Mouse (Mus musculus) fat pad, adult 2 months (tissue): ENCODE data around the gene Hcrt.

Experiments used
- DNase-seq: peaks from one replicate; pipeline ENCODE4 v3.0.0-alpha.2; 2011; ENCODE audit warnings: low read depth, low spot score; ENCODE audit errors: extremely low read depth

Hcrt gene

DNA sequence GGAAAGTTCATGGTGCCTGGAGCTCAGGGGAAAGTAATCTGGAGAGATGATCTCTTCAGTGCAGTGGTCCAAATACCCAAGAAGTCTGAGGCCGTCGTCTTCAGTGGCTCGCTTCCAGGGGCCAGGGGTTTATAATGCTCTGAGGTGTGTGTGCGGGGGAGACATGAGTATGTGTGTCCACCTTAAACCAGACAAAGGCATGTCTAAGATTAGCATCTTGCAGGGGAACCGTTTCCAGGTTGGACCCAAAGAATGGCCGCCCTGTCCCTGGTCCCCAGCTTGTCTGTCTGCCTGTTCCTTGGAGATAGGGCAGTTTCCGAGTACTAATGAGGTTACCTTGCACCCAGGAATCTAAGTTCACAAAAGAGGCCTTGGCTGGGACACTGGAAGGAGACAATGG, at the start of gene Hcrt:
Hcrt (minus strand) TSS at position 101 of the 400 bp plus-strand sequence.
- no peak for DNase-seq

DNA sequence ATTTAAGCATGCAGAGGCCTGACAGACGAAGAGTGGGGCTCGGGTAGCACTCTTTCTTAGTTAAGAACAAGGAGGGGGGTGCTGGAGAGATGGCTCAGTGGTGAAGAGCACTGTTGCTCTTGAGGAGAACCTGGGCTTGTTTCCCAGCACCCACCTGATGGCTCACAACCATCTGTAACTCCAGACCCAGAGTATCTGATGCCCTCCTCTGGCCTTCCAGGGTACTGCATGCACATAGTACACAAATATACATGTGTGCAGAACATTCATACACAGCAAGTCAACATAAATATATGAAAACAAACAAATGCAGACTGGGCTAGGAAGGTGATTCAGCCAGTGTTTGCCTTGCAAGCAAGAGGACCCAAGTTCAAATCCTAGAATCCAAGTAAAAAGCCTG, 48.4 kb upstream of the Hcrt start:
- DNase-seq: no peak

DNA sequence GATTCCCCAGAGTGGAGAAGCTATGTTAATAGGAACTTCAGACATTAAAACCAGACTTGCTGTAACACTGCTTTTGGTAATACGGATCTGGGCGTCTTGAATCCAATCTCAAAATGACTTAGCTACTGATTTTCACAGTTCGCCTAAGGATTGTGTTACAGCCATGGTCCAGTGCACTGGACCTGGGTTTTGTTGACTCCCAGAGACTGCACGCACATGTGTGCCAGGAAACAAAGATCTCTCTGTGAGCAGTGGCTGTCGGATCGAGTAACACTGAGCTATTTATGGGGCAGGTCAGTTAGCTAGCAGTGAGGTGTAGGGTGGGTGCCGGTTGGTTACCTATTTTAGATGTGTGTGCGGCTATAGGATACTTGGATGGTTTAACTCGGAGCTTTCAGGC, 47.8 kb upstream of the Hcrt start:
- DNase-seq: no peak

DNA sequence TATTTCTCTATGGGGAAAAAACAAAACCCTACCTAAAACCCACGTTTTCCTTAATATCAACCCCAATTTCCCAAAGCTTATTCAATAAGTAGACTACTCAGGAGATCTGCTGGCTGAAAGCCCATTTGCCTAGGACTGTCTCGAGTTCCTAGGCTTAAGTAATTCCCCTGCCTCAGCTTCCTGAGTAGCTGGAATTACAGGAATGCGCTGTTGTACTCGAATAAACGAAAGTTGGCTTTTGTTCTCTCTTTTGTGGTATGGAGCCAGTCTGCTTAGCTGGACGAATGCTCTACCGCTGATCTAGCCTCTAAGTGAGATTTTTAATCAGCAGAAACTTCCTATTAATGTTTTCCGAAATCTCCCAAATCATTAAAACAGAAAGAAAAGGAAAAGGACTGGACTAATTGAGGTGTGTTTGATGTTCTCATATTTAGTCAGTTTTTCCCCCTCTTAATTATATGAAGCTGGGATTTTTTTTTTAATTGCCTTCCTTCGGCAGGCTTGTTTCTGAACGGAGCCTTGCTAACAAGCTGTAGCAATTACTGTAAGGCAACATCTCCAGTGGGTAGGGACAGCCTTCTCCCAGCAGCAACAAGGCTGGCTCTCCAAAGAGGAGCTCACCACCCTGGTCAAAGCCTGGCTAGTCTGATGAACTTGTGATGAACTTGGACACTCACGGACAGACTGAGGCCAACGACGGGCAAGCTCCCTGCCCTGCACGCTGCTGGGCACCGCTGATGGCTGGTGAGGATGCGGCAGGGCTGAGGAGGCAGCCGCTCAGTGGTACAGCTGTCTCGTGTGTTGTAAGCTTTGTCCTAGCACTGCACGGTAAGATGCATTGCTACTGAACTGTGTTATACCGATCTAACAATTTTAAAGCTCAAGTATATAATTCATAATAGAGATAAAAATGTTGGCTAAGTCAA, 43.9 kb upstream of the Hcrt start:
- no peak for DNase-seq

DNA sequence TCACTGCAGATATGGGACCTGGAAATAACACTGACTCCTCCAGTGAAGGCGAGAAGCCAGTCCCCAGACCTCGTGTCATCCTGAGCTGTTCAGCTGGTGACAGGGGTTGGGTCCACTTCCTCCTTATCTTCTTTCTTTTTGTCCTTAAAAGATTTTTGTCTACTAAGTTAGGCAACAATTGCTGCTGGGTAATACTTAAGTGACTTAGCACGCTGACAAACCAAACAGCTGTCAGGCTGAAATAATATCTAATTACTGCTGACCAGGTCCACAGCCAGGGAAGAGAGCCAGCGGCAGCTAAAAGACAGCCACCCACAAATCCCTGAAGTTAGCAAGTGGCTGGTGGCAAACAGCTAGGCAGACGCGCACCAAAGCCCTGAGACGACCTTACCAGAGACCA, 42.8 kb upstream of the Hcrt start:
- no peak for DNase-seq

DNA sequence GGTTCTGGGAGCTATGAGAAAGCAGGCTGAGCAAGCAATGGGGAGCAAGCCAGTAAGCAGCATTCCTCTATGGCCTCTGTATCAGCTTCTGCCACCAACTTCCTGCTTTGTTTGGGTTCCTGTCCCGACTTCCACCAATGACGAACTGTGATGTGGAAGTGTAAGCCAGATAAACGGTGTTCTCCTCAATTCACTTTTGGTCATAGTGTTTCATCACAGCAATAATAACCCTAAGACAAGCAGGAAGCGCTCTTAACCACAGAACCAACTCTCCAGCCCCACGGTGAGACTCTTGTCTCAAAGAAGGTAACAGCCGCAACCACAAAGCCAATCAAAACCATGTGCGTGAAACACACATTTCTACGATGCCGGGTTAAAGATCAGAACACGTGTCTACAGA, 41.7 kb upstream of the Hcrt start:
- DNase-seq: no peak

DNA sequence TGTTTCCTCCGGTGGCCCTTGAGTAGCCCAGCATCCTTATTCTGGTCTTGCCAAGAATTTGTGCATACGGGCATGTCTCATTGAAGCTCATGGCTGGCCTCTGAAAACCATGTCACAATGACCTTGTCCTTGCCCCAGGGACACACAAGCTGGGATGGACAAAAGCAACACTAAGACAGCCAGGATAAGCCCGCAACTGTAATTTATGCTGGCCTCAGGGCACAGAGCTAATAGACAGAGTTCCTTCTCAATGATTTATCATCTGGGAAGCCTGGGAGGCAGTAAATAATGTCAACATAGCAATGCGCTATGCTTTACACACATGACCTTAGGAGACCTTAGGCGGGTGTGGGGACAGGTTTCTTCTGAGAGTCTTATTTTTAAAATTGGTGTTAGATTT, 36.7 kb upstream of the Hcrt start:
- peak; percentile 86 for DNase-seq

DNA sequence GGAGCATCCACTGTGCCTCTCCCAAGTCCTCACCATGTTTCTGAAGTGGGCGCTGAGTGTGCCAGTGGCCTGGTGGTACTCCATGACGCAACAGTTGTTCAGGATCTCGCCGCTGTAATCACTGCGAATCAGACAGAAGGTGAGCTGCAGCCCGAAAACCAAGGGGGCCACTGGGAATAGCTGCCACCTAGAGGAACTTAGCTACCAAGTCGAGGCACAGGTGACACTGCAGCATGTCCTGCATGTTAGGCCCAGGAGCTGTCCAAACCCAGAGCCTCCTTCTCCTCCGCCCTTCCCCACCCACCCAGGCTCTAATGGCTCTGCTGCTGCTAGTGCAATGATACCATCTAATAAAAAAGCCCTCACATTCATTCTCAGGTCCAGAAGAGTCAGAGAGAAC, 33.9 kb upstream of the Hcrt start:
- no peak for DNase-seq

DNA sequence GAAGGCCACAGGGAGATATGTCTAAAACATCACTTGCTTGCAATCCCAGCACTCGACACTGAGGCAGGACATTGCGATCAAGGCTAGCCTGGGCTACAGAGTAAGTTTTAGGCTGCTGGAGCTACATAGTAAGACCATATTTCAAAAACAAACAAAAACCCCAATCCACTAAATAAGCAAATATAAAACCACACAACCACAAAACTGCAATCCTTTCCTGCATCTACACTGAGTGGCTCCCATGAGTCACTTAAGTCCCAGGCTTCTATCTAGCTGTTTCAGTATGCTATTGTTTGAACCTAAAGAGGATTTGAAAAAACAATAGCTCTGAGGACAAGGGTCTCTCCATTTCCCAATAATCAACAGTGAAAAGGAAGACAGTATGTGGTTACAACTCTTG, 32.7 kb upstream of the Hcrt start:
- no peak for DNase-seq

DNA sequence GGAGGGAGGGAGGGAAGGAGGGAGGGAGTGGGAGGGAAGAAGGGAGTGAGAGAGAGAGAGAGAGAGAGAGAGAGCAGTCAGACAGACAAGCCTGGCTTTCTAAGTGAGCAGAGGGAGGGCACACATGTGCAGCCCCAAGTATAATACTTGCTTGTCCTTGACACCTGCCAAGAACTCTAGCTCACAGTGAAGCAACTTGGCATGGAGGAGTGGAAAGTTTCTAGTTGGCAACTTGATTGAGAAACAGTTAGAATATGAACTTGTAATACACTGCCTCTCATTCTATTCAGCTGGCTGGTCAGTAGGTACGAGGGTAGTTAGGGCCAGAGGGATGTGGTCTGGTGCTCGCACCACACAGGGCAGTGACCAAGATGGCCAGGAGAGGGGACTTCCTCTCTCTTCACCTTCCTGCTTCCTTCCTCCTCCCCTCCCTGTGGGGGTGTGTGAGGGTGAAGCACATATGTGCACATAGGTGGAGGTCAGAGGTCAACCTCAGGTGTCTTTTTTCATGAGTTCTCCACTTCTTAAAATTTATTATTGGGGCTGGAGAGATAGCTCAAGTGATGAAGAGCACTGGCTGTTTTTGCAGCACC, 28.8 kb upstream of the Hcrt start:
- peak; percentile 89 for DNase-seq

DNA sequence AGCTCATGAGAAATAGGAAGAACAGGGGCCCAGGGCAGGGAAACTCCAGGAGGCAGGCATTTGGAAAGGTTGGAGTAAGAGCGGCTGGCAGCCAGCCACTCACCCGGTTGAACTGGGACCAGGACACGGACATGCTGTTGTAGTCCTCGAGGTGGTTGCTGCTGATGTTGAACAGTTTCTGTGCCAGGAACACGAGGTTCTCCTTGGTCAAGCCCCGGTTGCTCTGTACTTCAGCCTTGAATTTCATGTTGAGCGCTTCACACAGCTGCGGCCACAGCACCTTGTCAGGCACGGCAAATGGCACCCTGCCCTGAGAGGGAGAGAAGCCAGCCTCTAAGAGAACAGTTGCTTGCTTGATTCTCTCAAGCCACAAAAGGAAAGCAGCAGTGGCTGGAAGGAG, 27.9 kb upstream of the Hcrt start:
- DNase-seq: peak; percentile 81

DNA sequence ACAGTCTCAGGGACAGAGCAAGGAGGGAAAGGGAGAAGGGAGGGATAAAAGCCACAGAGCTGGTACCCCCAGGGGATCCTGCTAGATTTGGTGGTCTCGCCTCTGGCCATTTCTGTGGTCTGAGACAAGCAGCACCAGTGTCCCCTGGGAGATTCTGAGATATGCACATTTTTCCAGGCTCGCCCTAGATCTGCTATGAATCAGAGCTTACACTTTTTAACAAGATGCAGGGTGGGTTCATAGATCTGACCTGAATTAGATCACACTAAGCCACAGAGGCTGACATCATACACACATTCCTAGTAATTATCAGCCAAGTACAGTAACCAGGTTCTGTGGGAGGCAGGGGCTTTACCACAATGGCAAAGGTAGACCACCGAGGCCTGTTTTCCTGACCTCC, 27.0 kb upstream of the Hcrt start:
- DNase-seq: no peak

DNA sequence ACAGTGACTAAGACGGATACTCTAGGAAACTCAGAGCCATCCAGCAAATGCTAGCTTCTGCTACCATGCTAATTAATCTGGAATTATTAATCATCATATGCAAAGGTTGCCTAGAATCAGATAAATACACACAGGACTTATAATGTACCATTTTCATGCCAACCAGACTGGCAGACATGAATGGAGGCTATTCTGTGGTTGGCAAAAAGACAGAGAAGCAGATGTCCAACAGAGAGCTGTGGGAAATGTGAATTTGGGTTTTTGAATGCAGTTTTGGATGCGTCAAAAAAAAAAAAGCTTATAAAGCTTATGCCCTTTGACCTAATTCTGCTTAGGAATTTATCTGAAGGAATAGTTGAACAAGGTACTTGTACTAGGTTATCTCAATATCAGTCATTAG, 23.0 kb upstream of the Hcrt start:
- no peak for DNase-seq

DNA sequence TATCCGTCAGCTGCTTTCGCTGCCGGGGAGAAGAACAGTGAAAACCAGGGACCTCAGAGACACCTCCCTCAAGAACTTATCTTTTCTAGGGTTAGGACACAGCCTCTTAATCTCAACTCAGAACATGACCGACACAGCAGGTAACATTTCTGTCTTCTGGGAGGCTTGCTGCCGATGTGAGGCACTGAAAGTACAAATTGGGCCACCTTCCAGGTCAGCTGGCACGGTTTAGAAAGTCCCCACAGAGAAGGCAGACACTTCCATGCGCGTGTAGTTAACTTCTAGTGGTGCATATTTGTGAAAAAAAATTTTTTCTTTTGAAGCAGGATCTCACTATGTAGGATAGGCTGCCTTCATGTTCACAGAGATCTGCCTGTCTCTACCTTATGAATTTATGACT, 21.6 kb upstream of the Hcrt start:
- DNase-seq: no peak

DNA sequence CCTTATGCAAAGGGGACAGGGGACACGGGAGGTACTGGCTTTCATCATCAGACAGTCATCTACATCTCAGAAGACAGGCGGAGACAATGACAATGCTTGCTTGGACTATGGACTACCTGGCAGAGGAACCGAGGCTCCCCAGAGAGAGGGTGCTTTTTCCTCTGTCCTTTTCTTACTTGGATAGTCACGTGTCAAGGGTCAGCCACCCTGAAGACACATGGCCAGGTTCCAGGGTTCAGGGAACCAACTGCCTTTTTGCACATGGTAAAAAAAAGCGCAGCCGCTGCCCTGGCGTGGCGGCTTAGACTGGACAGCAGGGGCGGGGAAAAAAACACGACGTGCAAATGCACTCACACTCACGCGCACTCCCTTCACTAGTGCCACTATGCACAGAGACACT, 19.8 kb upstream of the Hcrt start:
- DNase-seq: no peak

DNA sequence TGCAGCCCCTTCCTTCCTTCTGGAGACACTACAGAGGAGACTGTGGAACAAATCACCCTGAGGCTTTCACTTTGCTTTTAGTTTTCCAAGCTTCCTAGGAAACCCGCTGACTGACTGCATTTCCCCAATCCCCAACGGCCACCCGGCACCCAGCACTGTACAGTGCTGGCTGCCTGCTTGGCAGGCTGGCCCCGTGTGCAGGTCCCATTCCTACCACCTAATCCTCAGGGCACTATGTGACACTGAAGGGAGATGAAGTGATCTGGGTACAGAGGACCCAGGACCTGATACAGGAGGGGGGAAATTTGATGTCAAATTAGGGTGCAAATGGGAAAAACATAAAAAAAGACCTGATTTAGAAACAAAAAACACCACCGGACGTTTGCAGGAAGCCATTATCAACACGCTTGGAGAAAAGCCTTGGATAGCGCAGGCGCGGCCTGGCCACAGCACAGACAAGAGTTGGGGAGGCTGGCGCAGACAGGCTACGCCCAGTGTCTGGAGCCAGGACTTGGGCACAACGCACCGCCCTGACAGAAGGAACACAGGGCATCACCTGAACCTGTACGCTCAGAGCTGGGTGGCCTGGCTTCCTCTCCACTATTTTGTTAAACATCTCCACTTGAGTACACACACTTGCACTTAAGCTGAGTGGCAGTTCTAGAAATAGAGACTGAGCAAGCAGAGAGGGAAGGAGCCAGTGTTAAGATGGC, 19.2 kb upstream of the Hcrt start:
- no peak for DNase-seq

DNA sequence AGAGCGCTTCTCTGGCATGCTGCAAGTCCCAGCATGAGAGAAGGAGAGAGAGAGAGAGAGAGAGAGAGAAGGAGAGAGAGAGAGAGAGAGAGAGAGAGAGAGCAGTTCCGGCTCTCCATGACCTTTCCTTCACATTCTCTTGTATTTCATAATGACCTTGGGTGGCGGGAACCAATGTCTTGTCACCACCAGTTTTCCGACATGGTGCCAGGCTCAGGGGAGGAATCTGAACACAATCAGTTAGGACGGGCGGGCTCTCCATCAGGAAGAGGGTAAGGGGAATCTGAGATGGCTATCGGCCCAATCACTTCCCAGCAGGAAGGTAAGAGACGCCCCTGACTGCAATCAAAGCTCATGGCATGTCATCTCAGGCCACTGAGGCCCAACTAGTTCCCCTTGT, 17.5 kb upstream of the Hcrt start:
- no peak for DNase-seq

DNA sequence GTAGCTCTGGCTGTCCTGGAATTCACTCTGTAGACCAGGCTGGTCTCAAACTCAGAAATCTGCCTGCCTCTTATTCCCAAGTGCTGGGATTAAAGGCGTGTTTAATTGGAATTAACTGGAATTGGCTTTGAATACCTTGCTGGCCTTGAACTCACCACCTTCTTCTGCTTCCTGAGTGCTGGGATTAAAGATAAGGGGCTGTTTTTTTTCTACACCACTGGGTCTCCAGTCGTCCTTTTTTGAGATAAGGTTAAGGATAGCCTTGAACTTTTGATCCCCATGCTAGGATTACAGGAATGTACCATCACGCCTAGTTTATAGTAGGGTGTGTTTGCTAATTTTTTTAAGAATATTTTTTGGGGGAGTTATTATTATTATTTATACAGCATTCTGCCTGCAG, 15.3 kb upstream of the Hcrt start:
- DNase-seq: no peak

DNA sequence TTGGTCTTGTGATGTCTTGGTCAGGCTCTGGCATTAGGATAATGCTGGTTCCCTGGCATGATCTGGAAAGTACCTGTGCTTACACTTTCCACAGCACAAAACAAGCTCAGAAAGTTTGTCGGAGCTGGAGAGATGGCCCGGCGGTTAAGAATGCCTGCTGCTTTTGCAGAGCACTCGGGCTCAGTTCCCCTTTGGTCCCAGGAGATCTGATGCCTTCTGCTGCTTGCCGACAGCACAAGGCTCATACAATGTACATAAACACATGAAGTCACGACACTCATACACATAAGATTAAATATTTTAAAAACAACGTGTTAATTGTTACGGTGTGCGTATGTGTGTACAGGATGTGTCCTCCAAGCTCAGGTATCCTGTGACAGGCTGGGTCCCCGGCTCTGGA, 13.2 kb upstream of the Hcrt start:
- DNase-seq: no peak

DNA sequence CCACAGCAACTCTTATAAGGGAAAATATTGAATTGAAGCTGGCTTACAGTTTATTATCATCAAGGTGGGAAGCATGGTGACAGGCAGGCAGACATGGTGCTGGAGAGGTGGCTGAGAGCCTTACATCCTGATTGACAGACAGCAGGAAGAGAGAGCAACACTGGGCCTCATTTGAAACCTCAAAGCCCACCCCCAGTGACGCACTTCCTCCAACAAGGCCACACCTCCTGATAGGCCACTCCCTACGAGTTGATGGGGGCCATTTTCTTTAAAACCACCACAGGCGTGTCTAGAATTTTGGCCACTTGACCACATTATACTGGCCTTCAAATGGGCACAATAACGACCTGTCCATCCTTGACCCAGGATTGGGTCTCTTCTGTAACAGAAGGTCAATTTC, 11.5 kb upstream of the Hcrt start:
- no peak for DNase-seq

DNA sequence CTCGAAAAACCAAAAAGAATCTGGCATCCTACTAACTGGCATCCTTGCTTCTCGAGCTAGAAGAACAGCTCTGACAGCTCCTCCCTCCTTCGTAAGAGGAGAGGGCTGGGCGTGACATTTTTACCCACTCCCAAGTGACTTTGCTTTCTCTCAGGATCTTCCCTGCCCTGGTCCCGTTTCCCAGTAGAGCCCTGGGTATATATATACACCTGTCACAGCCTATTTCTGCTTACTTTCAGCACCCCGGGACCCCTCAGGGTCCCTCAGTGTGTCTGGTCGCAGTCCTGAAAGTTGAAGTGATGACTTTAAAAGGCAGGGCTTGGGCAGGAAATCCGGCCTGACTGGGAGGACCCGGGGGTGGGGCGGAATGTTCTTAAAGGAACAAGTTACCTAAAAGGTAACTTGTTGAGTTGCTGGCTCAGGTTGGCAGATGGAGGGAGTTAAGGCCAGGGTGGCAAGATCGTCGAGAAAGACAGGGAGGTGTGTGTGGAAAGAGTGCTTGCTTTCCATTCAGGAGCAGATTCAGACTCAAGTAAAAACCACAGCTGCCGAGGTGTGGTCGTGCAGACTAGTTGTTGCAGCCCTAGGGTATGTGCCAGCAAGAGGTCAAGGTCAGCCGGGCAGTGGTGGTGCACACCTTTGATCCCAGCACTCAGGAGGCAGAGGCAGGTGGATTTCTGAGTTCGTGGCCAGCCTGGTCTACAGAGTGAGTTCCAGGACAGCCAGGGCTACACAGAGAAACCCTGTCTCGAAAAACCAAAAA, 8.1 kb upstream of the Hcrt start, which contains the start of gene Ghdc:
Ghdc (minus strand) TSS at position 312 of the 763 bp plus-strand sequence.
- peak; percentile 49 for DNase-seq
